Mouse (Mus musculus) erythroblast, adult 5-6 weeks (primary cell): Measurements from ENCODE around the gene Il16. TPM values are rescaled to one million over a fixed set of nuclear protein-coding genes. Genes with fewer than 3 reads are reported as not detected.

Source experiments
- ATAC-seq: replicated peaks from 2 replicates; pipeline ENCODE4 v1.8.0; 2016; ENCODE audit warnings: moderate number of reproducible peaks, mild to moderate bottlenecking, moderate TSS enrichment, inconsistent platforms; ENCODE audit not compliant: poor library complexity, low FRiP score, severe bottlenecking
- total RNA-seq, 2 experiments: library from RNA; stranded (forward) in 1 of 2; stranded (reverse) in 1 of 2; fragments of 150-400 nt in 1 of 2; fragments of 200-764, 138-1000 nt in 1 of 2; gene quantifications; 2 replicates each; pipeline versions ENCODE4 v1.2.3 to v1.2.4; 2015 to 2017; ENCODE audit warnings: low replicate concordance in 2 of 2

Gene Il16
- total RNA-seq (2015; ENCODE audit: low replicate concordance) (11.1 and 14.0 TPM in 2 replicates), total RNA-seq (2017; ENCODE audit: low replicate concordance) (24.1 and 27.3 TPM in 2 replicates)

DNA sequence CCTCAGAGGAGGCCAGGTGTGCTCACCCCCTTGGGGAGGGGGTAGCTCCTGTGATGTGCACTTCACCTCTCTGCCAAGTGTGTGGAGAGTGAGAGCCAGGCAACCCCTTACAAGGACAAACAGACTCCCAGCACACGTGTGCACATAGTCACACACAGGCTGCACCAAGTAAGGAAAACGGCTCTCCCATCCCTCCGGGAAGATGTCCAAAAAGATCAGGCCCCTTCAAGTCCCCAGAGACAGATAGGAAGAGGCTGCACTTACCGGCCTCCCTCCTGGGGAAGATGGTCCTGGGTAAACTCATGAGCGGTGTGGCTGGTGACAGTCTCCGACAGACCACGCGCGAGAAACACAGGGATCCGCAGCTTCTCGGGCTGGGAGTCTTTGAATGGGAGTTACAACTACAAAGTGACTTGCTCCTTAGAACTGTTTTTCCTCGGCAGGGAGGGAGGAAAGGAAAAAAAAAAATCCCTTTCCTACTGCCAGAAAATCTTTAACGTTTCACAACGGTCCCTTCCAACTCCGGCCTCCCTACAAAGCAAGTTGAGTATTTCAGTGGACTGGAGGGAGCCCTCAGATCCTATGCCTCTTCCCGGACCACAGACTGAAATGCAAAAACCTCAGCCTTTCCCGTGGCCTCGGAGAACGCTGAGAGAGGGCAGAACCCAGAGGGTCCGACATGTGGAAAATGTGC is at the start of gene Il16:
Il16 (minus strand) TSS at position 314 of the 694 bp plus-strand sequence.
- ATAC-seq = no peak

DNA sequence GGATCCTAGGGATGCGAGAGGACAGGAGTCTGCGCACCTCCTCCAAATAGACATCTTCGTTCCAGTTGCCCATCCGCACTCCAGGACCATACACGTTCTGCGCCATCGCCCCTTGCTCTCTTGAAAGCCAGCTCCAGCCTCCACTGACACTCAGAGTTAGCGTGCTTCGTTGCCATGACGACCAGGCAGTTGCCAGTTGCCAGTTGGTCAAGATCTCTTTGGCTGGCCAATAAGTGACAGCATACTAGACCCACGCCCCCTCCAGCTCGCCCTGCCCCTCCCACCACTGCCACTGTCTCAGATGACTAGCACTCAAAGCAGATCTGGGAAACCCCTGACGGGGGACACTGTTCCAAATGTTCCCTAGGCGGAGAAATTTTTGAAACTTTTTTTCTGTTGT is 49.2 kb upstream of the Il16 start, which contains the start of gene Cfap161:
Cfap161 (minus strand) TSS at position 176 of the 400 bp plus-strand sequence.
- no peak for ATAC-seq

GRCm38 (mm10) chr7:83794006-83794683 is 48.6 kb upstream of the Il16 start:
- no peak for ATAC-seq

GRCm38 (mm10) chr7:83780881-83781280 is 35.4 kb upstream of the Il16 start:
- ATAC-seq = no peak

DNA sequence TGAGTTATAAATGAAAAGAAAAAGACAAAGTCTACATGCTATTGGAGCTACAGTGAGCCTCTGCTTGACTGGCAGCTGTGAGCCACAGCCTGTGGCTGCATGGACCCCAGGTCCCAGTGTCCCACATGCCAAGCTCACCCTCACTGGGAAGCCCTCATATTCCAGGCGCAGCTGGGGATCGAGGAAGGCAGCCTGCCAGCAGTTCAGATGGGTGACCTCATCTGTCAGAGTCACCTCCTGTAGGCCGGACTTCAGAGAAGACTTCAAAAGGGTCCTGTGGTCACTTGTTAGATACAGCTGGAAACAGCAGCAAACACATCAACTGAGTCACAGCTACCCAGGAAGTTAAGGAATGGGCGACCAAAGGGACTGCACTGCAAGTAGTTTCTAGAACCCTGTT is 34.5 kb upstream of the Il16 start:
- ATAC-seq = no peak

DNA sequence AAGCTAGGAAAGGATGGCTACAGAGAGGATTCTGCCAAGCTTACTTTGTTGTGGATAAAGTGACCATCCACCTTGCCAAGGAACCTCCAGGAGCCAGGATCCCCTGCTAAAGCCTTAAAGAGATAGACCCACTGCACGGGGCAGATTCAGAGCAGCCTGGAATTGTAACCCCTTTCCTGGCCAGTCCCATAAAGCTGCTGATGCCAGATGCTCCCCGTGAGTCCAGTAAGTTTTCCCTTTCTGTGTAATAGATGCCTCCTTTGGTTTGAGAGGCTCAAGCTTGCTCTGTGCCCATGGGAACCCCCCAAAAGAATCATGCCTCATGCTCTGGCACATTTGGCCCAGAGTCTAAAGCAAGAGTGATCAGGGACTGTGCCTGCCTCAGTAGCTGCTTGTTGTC is 33.5 kb upstream of the Il16 start:
- no peak for ATAC-seq

DNA sequence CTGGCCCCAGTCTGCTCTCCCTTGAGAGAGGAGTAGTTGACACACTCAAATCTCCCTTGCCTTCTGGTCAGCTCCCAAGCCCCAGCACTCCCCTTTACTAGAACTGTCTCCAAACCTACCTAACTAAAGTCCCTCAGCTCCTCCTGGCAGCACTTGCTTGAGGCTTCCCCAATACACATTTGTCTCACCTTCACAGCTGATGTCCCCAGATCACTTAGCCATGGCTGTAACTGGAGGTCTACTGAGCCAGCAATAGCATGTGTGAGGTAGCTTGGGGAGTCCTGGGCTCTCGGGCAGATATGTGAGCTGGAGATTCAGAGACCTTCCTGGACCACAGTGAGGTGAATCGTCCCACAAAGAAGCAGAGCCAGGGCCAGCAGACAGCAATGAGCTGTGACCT is 33.0 kb upstream of the Il16 start:
- ATAC-seq = no peak

- peak; percentile 58; the same call in 1 of the 2 replicates for ATAC-seq
Measured at GRCm38 (mm10) chr7:83774721-83775120, 29.2 kb upstream of the Il16 start.

DNA sequence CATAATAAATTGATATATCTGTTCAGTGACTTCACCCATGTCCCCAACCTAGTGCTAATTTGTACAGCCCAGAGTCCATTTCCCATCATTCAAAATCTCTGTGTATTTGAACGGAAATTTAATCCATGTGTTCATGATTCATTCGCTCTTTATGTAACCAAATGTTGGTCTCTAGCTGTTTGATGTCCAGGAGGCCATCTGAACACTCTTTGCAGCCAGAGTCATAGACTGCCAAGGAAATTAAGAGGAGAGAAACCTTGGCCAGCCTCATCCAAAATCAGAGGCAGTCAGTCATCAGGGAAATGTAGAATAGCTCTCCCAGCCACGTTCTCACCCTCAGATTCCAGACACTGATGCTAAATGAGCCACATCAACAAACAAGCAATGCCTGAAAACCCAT is 18.1 kb upstream of the Il16 start:
- no peak for ATAC-seq

DNA sequence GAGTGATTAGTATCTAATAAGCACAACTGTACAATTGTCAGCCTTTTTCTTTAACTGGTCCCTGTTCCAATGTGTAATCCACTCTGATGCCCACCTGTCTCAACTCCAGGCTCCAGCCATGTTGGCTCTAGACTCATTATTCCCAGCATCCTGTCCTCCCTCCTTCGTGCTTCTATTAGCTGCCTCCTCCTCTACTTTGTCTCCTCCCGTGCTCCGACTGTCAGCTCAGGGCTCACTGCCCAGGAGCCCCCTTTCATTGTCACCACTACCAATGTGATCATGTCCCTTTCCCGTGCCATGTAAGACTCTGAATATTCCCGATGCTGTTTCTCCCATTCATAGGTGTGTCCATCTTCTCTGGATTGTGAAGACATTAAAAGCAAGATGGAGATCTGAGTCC is 16.8 kb upstream of the Il16 start:
- ATAC-seq = no peak

DNA sequence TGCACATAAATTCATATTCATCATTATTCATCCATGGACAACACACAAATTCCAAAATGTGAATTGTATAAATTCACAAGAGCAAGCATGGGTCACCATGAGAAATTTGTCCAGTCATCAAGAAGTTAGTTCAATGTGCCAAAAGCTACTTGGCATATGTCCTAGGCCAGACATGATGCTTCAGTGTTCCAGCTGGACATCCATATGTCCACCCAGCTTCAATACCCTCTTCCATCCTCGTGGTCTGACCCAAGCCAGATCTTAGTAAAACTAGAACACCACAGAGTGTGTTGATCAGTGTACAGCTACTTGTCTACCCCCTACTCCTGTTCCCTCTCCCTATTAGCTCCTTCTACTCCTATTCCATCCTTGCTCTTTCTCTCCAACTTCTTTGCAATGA is 5.5 kb upstream of the Il16 start:
- ATAC-seq = no peak

- no peak for ATAC-seq
Measured at GRCm38 (mm10) chr7:83748405-83748804, 2.9 kb upstream of the Il16 start.

DNA sequence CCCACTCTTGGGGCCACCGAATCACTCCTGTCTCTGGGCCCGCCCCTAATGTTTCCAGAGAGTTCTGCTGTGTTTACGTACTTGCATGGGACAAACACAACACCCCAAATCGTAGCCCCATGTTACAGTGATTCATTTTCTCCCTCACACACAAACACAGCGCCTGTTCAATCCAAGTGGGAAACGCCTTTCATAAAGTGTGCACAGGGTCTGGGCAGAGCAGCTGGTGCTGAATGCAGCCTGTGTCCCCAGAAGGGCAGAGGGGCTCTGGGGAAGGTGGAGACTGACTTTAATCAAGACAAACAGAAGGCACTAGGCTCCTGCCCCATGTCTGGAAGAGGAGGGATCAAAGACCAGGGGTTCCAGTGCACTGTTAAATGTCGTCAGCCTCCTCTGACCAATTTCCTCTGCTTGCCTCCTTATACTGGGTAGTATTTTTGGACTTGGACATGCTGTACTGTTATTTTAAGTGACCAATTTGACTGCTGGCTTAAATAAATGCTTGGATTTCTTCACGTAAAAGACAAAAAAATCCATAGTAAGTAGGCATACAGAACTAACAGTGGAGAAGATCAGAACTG is 671 bp upstream of the Il16 start:
- no peak for ATAC-seq

GRCm38 (mm10) chr7:83745065-83745412 is 487 bp downstream of the Il16 start:
- no peak for ATAC-seq

- ATAC-seq = no peak
Measured at GRCm38 (mm10) chr7:83744250-83744649, 1.3 kb downstream of the Il16 start.

- no peak for ATAC-seq
Measured at GRCm38 (mm10) chr7:83742690-83743089, 2.8 kb downstream of the Il16 start.

DNA sequence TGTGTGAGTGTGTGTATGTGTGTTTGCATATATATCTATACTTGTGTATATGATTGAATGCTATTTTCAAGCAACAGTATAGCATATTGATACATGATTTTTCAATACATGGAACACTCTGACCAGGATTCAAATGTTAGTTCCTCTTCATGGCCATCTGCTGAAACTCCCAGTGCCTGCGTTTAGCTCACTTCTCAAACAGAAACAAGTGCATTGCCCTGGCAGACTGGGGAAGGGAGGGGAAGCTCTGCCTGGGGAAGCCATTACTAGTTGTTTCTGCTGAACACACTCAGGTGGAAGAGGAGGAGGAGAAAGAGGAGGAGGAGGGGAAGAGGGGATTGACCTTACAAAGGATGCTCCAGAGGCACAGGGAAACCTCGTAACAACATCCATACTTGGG is 3.5 kb downstream of the Il16 start:
- no peak for ATAC-seq

DNA sequence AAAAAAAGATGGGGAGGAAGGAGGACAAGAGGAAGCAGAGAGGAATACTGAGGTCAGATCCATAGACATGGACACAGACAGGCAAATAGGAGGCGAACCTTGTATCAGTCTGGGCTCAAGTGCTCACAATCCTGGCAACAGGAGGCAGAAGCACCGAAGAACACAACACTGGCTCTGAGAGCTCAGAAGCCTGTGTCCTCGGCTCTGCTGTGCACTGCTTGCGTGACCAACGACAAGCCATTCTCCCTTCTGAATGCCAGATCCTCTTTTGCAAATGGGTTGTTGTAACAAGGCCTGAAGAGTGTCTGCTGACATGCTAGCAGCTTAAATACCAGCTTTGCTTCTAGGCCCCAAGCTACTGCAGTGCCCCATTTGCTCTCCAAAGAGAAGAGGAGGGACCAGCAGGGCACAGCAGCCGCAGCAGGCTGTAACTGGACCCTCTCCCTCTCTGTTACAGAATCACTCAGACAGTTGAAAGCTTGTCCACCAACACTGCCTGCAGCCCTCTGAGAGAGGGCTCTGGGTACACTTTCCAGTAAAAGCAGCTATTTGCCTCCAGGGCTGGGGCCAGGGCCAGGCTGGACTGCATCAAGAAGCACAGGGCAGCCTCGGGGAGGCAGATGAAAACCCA is 5.7 kb downstream of the Il16 start:
- ATAC-seq = no peak

- ATAC-seq = no peak
Measured at GRCm38 (mm10) chr7:83738623-83739462, 6.7 kb downstream of the Il16 start.
